Mouse (Mus musculus): ENCODE results near the gene Gm43191. TPM values are rescaled to one million over a fixed set of nuclear protein-coding genes. Genes with fewer than 3 reads are reported as not detected.
"Not testable (repeated sequence)": the region's sequence is repeated elsewhere in the genome, so short reads cannot be mapped to it uniquely, and the experiment has no call there.

Gene Gm43191
- polyA plus RNA-seq, 1 experiment from 2014 or later, result not detected

- Histone ChIP-seq H3K4me3 (ENCODE audit: low read depth, low read length) (no peak overlapping the region), H3K4me2 (ENCODE audit: low read depth, severe bottlenecking) (no peak overlapping the region), H3K9ac (ENCODE audit: low read length) (no peak overlapping the region), H3K4me1 (ENCODE audit: control insufficient read depth, insufficient read depth, low read length) (no peaks in the 10 kb centered on the region), H3K9me3 (ENCODE audit: control insufficient read depth, low read length) (no peaks in the 10 kb centered on the region), H3K27me3 (ENCODE audit: control insufficient read depth, insufficient read depth, low read length) (no peaks in the 10 kb centered on the region), H3K36me3 (ENCODE audit: control insufficient read depth, insufficient read depth, low read length) (no peaks in the 10 kb centered on the region), H3K27ac (replicated peaks; ENCODE audit: low read depth, low read length) (no peak overlapping the region)
- WGBS, result 85% methylated on average over 7 of the region's 7 CpGs
- no peak for DNase-seq (ENCODE audit: low spot score)
- ATAC-seq (ENCODE audit: insufficient number of reproducible peaks, low FRiP score, low TSS enrichment, low read depth), result no peak
Measured at GRCm38 (mm10) chr3:116656184-116656965, 24.7 kb downstream of the Gm43191 start.

- not testable (repeated sequence) for H3K27ac ChIP-seq (replicated peaks; ENCODE audit: low read depth, low read length); H3K4me3 ChIP-seq (ENCODE audit: low read depth, low read length); H3K4me2 ChIP-seq (ENCODE audit: low read depth, severe bottlenecking); H3K36me3 ChIP-seq (ENCODE audit: control insufficient read depth, insufficient read depth, low read length); H3K4me1 ChIP-seq (ENCODE audit: control insufficient read depth, insufficient read depth, low read length); H3K27me3 ChIP-seq (ENCODE audit: control insufficient read depth, insufficient read depth, low read length); H3K9ac ChIP-seq (ENCODE audit: low read length); H3K9me3 ChIP-seq (ENCODE audit: control insufficient read depth, low read length); ATAC-seq (ENCODE audit: insufficient number of reproducible peaks, low FRiP score, low TSS enrichment, low read depth); DNase-seq (ENCODE audit: low spot score)
- WGBS, result 90% methylated on average over 11 of the region's 11 CpGs
Measured at GRCm38 (mm10) chr3:116654051-116654450, 27.0 kb downstream of the Gm43191 start.

- 86% methylated on average over 5 of the region's 5 CpGs for WGBS
- H3K4me1 ChIP-seq (ENCODE audit: control insufficient read depth, insufficient read depth, low read length), result no peaks in the 10 kb centered on the region
- no peak overlapping the region for H3K27ac ChIP-seq (replicated peaks; ENCODE audit: low read depth, low read length)
- no peak overlapping the region for H3K4me2 ChIP-seq (ENCODE audit: low read depth, severe bottlenecking)
- H3K4me3 ChIP-seq (ENCODE audit: low read depth, low read length), result no peak overlapping the region
- no peak overlapping the region for H3K9ac ChIP-seq (ENCODE audit: low read length)
- no peaks in the 10 kb centered on the region for H3K9me3 ChIP-seq (ENCODE audit: control insufficient read depth, low read length)
- ATAC-seq (ENCODE audit: insufficient number of reproducible peaks, low FRiP score, low TSS enrichment, low read depth) (no peak), DNase-seq (ENCODE audit: low spot score) (no peak)
- no peaks in the 10 kb centered on the region; the same call in 1 of the 2 replicates for H3K36me3 ChIP-seq (ENCODE audit: control insufficient read depth, insufficient read depth, low read length)
- no peaks in the 10 kb centered on the region for H3K27me3 ChIP-seq (ENCODE audit: control insufficient read depth, insufficient read depth, low read length)
Measured at GRCm38 (mm10) chr3:116653278-116653945, 27.6 kb downstream of the Gm43191 start.

- H3K27me3 ChIP-seq (ENCODE audit: control insufficient read depth, insufficient read depth, low read length), result no peaks in the 10 kb centered on the region
- no peaks in the 10 kb centered on the region for H3K4me1 ChIP-seq (ENCODE audit: control insufficient read depth, insufficient read depth, low read length)
- H3K27ac ChIP-seq (replicated peaks; ENCODE audit: low read depth, low read length), result no peak overlapping the region
- ATAC-seq (ENCODE audit: insufficient number of reproducible peaks, low FRiP score, low TSS enrichment, low read depth) (no peak), DNase-seq (ENCODE audit: low spot score) (no peak)
- no peak overlapping the region for H3K9ac ChIP-seq (ENCODE audit: low read length)
- WGBS, result 86% methylated on average over 3 of the region's 3 CpGs
- peaks cover 3% of the 10 kb centered on the region for H3K36me3 ChIP-seq (ENCODE audit: control insufficient read depth, insufficient read depth, low read length)
- no peaks in the 10 kb centered on the region for H3K9me3 ChIP-seq (ENCODE audit: control insufficient read depth, low read length)
- no peak overlapping the region for H3K4me3 ChIP-seq (ENCODE audit: low read depth, low read length)
- no peak overlapping the region for H3K4me2 ChIP-seq (ENCODE audit: low read depth, severe bottlenecking)
Measured at GRCm38 (mm10) chr3:116652033-116652446, 29.0 kb downstream of the Gm43191 start.

GRCm38 (mm10) chr3:116650698-116651097 lies 30.4 kb downstream of the Gm43191 start:
- ATAC-seq (ENCODE audit: insufficient number of reproducible peaks, low FRiP score, low TSS enrichment, low read depth), result no peak
- DNase-seq (ENCODE audit: low spot score), result no peak
- no peaks in the 10 kb centered on the region for H3K9me3 ChIP-seq (ENCODE audit: control insufficient read depth, low read length)
- H3K27me3 ChIP-seq (ENCODE audit: control insufficient read depth, insufficient read depth, low read length), result no peaks in the 10 kb centered on the region
- H3K36me3 ChIP-seq (ENCODE audit: control insufficient read depth, insufficient read depth, low read length), result peaks cover 5% of the 10 kb centered on the region
- H3K4me3 ChIP-seq (ENCODE audit: low read depth, low read length), result no peak overlapping the region
- no peaks in the 10 kb centered on the region for H3K4me1 ChIP-seq (ENCODE audit: control insufficient read depth, insufficient read depth, low read length)
- H3K4me2 ChIP-seq (ENCODE audit: low read depth, severe bottlenecking), result no peak overlapping the region
- WGBS, result 97% methylated on average over 9 of the region's 9 CpGs
- H3K9ac ChIP-seq (ENCODE audit: low read length), result no peak overlapping the region
- H3K27ac ChIP-seq (replicated peaks; ENCODE audit: low read depth, low read length), result no peak overlapping the region

- ATAC-seq (ENCODE audit: insufficient number of reproducible peaks, low FRiP score, low TSS enrichment, low read depth) (no peak), DNase-seq (ENCODE audit: low spot score) (no peak)
- WGBS, result 93% methylated on average over 7 of the region's 7 CpGs
- Histone ChIP-seq H3K4me2 (ENCODE audit: low read depth, severe bottlenecking) (no peak overlapping the region), H3K36me3 (ENCODE audit: control insufficient read depth, insufficient read depth, low read length) (peaks cover 7% of the 10 kb centered on the region), H3K4me3 (ENCODE audit: low read depth, low read length) (no peak overlapping the region), H3K27ac (replicated peaks; ENCODE audit: low read depth, low read length) (no peak overlapping the region), H3K9ac (ENCODE audit: low read length) (no peak overlapping the region), H3K27me3 (ENCODE audit: control insufficient read depth, insufficient read depth, low read length) (no peaks in the 10 kb centered on the region), H3K9me3 (ENCODE audit: control insufficient read depth, low read length) (no peaks in the 10 kb centered on the region), H3K4me1 (ENCODE audit: control insufficient read depth, insufficient read depth, low read length) (no peaks in the 10 kb centered on the region)
Measured at GRCm38 (mm10) chr3:116648805-116649204, 32.3 kb downstream of the Gm43191 start.

- Histone ChIP-seq H3K36me3 (ENCODE audit: control insufficient read depth, insufficient read depth, low read length) (peaks cover 15% of the 10 kb centered on the region), H3K27ac (replicated peaks; ENCODE audit: low read depth, low read length) (no peak overlapping the region), H3K9ac (ENCODE audit: low read length) (no peak overlapping the region), H3K4me1 (ENCODE audit: control insufficient read depth, insufficient read depth, low read length) (no peaks in the 10 kb centered on the region), H3K27me3 (ENCODE audit: control insufficient read depth, insufficient read depth, low read length) (no peaks in the 10 kb centered on the region), H3K4me3 (ENCODE audit: low read depth, low read length) (no peak overlapping the region), H3K4me2 (ENCODE audit: low read depth, severe bottlenecking) (no peak overlapping the region), H3K9me3 (ENCODE audit: control insufficient read depth, low read length) (no peaks in the 10 kb centered on the region)
- WGBS, result 95% methylated on average over 1 of the region's 1 CpGs
- ATAC-seq (ENCODE audit: insufficient number of reproducible peaks, low FRiP score, low TSS enrichment, low read depth) (no peak), DNase-seq (ENCODE audit: low spot score) (no peak)
Measured at GRCm38 (mm10) chr3:116646387-116646786, 34.7 kb downstream of the Gm43191 start.

GRCm38 (mm10) chr3:116642373-116642772 lies 38.7 kb downstream of the Gm43191 start:
- H3K4me3 ChIP-seq (ENCODE audit: low read depth, low read length), result no peak overlapping the region
- H3K4me1 ChIP-seq (ENCODE audit: control insufficient read depth, insufficient read depth, low read length), result no peaks in the 10 kb centered on the region
- H3K4me2 ChIP-seq (ENCODE audit: low read depth, severe bottlenecking), result no peak overlapping the region
- DNase-seq (ENCODE audit: low spot score) (no peak), ATAC-seq (ENCODE audit: insufficient number of reproducible peaks, low FRiP score, low TSS enrichment, low read depth) (no peak)
- no peak overlapping the region for H3K9ac ChIP-seq (ENCODE audit: low read length)
- 88% methylated on average over 2 of the region's 2 CpGs for WGBS
- no peaks in the 10 kb centered on the region for H3K27me3 ChIP-seq (ENCODE audit: control insufficient read depth, insufficient read depth, low read length)
- no peaks in the 10 kb centered on the region for H3K9me3 ChIP-seq (ENCODE audit: control insufficient read depth, low read length)
- no peak overlapping the region for H3K27ac ChIP-seq (replicated peaks; ENCODE audit: low read depth, low read length)
- H3K36me3 ChIP-seq (ENCODE audit: control insufficient read depth, insufficient read depth, low read length), result peaks cover 27% of the 10 kb centered on the region

Data from limb, embryonic 11.5 days (tissue).